Mouse (Mus musculus): ENCODE results near the gene Mmp8. TPM values are rescaled to one million over a fixed set of nuclear protein-coding genes. Genes with fewer than 3 reads are reported as not detected.

Mmp8 gene
- polyA plus RNA-seq, 1 experiment from 2014 or later = 1.2 TPM

GRCm38 (mm10) chr9:7572663-7573308 lies 14.5 kb downstream of the Mmp8 start:
- H3K36me3 ChIP-seq (ENCODE audit: control insufficient read depth, insufficient read depth) = no peaks in the 10 kb centered on the region
- no peak overlapping the region for H3K4me3 ChIP-seq (ENCODE audit: low read length)
- no peak overlapping the region for H3K9ac ChIP-seq (ENCODE audit: low read length)
- no peaks in the 10 kb centered on the region for H3K27me3 ChIP-seq (ENCODE audit: control insufficient read depth, insufficient read depth, low read length)
- H3K4me2 ChIP-seq (ENCODE audit: low read depth, low read length) = no peak overlapping the region
- H3K27ac ChIP-seq (ENCODE audit: low read length) = no peak overlapping the region
- no peaks in the 10 kb centered on the region for H3K4me1 ChIP-seq (ENCODE audit: control insufficient read depth, insufficient read depth, low read length)
- 61% methylated on average over 2 of the region's 2 CpGs for WGBS
- ATAC-seq (replicated peaks; ENCODE audit: extremely low read depth, insufficient read depth, low FRiP score) = no peak
- no peaks in the 10 kb centered on the region for H3K9me3 ChIP-seq (replicated peaks; ENCODE audit: control insufficient read depth, low read length)

- no peak for ATAC-seq (replicated peaks; ENCODE audit: extremely low read depth, insufficient read depth, low FRiP score)
Observed at GRCm38 (mm10) chr9:7575526-7575925, 17.3 kb downstream of the Mmp8 start.

GRCm38 (mm10) chr9:7577371-7577770 lies 19.1 kb downstream of the Mmp8 start:
- Histone ChIP-seq H3K4me1 (ENCODE audit: control insufficient read depth, insufficient read depth, low read length) (no peaks in the 10 kb centered on the region), H3K36me3 (ENCODE audit: control insufficient read depth, insufficient read depth) (no peaks in the 10 kb centered on the region), H3K9ac (ENCODE audit: low read length) (no peak overlapping the region), H3K27ac (ENCODE audit: low read length) (no peak overlapping the region), H3K9me3 (replicated peaks; ENCODE audit: control insufficient read depth, low read length) (no peaks in the 10 kb centered on the region), H3K4me2 (ENCODE audit: low read depth, low read length) (no peak overlapping the region), H3K27me3 (ENCODE audit: control insufficient read depth, insufficient read depth, low read length) (no peaks in the 10 kb centered on the region), H3K4me3 (ENCODE audit: low read length) (no peak overlapping the region)
- no peak for ATAC-seq (replicated peaks; ENCODE audit: extremely low read depth, insufficient read depth, low FRiP score)
- 83% methylated on average over 2 of the region's 2 CpGs for WGBS

More at GRCm38 (mm10) chr9:7575526-7575925, 17.3 kb downstream of the Mmp8 start:
- no peaks in the 10 kb centered on the region for H3K9me3 ChIP-seq (replicated peaks; ENCODE audit: control insufficient read depth, low read length)
- no peaks in the 10 kb centered on the region for H3K36me3 ChIP-seq (ENCODE audit: control insufficient read depth, insufficient read depth)
- no peaks in the 10 kb centered on the region for H3K4me1 ChIP-seq (ENCODE audit: control insufficient read depth, insufficient read depth, low read length)
- H3K4me2 ChIP-seq (ENCODE audit: low read depth, low read length) = no peak overlapping the region
- H3K27ac ChIP-seq (ENCODE audit: low read length) = no peak overlapping the region
- no peak overlapping the region for H3K4me3 ChIP-seq (ENCODE audit: low read length)
- H3K9ac ChIP-seq (ENCODE audit: low read length) = no peak overlapping the region
- 78% methylated on average over 3 of the region's 3 CpGs for WGBS
- no peaks in the 10 kb centered on the region for H3K27me3 ChIP-seq (ENCODE audit: control insufficient read depth, insufficient read depth, low read length)

- no peaks in the 10 kb centered on the region for H3K9me3 ChIP-seq (replicated peaks; ENCODE audit: control insufficient read depth, low read length)
- no peaks in the 10 kb centered on the region for H3K27me3 ChIP-seq (ENCODE audit: control insufficient read depth, insufficient read depth, low read length)
- no peaks in the 10 kb centered on the region for H3K36me3 ChIP-seq (ENCODE audit: control insufficient read depth, insufficient read depth)
- peaks cover 3% of the 10 kb centered on the region; the same call in 1 of the 2 replicates for H3K4me1 ChIP-seq (ENCODE audit: control insufficient read depth, insufficient read depth, low read length)
- no peak overlapping the region for H3K4me2 ChIP-seq (ENCODE audit: low read depth, low read length)
- WGBS = 64% methylated on average over 8 of the region's 8 CpGs
- H3K27ac ChIP-seq (ENCODE audit: low read length) = no peak overlapping the region
- H3K4me3 ChIP-seq (ENCODE audit: low read length) = no peak overlapping the region
- H3K9ac ChIP-seq (ENCODE audit: low read length) = no peak overlapping the region
- no peak for ATAC-seq (replicated peaks; ENCODE audit: extremely low read depth, insufficient read depth, low FRiP score)
Observed at GRCm38 (mm10) chr9:7590063-7590462, 31.8 kb downstream of the Mmp8 start.

- H3K4me3 ChIP-seq (ENCODE audit: low read length) = no peak overlapping the region
- H3K27me3 ChIP-seq (ENCODE audit: control insufficient read depth, insufficient read depth, low read length) = no peaks in the 10 kb centered on the region
- H3K4me1 ChIP-seq (ENCODE audit: control insufficient read depth, insufficient read depth, low read length) = peaks cover 3% of the 10 kb centered on the region; the same call in 1 of the 2 replicates
- H3K9ac ChIP-seq (ENCODE audit: low read length) = no peak overlapping the region
- H3K27ac ChIP-seq (ENCODE audit: low read length) = no peak overlapping the region
- no peak for ATAC-seq (replicated peaks; ENCODE audit: extremely low read depth, insufficient read depth, low FRiP score)
- 85% methylated on average over 3 of the region's 3 CpGs for WGBS
- H3K36me3 ChIP-seq (ENCODE audit: control insufficient read depth, insufficient read depth) = no peaks in the 10 kb centered on the region
- no peaks in the 10 kb centered on the region for H3K9me3 ChIP-seq (replicated peaks; ENCODE audit: control insufficient read depth, low read length)
- no peak overlapping the region for H3K4me2 ChIP-seq (ENCODE audit: low read depth, low read length)
Observed at GRCm38 (mm10) chr9:7593272-7593812, 35.1 kb downstream of the Mmp8 start.

GRCm38 (mm10) chr9:7594816-7595540 lies 36.7 kb downstream of the Mmp8 start:
- Histone ChIP-seq H3K36me3 (ENCODE audit: control insufficient read depth, insufficient read depth) (no peaks in the 10 kb centered on the region), H3K27me3 (ENCODE audit: control insufficient read depth, insufficient read depth, low read length) (no peaks in the 10 kb centered on the region), H3K4me2 (ENCODE audit: low read depth, low read length) (peak overlapping the region; percentile 75), H3K9ac (ENCODE audit: low read length) (peak overlapping the region; percentile 75), H3K27ac (ENCODE audit: low read length) (no peak overlapping the region), H3K9me3 (replicated peaks; ENCODE audit: control insufficient read depth, low read length) (no peaks in the 10 kb centered on the region), H3K4me1 (ENCODE audit: control insufficient read depth, insufficient read depth, low read length) (peaks cover 3% of the 10 kb centered on the region; the same call in 1 of the 2 replicates), H3K4me3 (ENCODE audit: low read length) (peak overlapping the region; percentile 58)
- ATAC-seq (replicated peaks; ENCODE audit: extremely low read depth, insufficient read depth, low FRiP score) = peak; percentile 95
- WGBS = 6% methylated on average over 6 of the region's 6 CpGs

GRCm38 (mm10) chr9:7602982-7603742 lies 44.9 kb downstream of the Mmp8 start:
- Histone ChIP-seq H3K4me2 (ENCODE audit: low read depth, low read length) (no peak overlapping the region), H3K4me1 (ENCODE audit: control insufficient read depth, insufficient read depth, low read length) (no peaks in the 10 kb centered on the region), H3K27me3 (ENCODE audit: control insufficient read depth, insufficient read depth, low read length) (no peaks in the 10 kb centered on the region), H3K9ac (ENCODE audit: low read length) (no peak overlapping the region), H3K36me3 (ENCODE audit: control insufficient read depth, insufficient read depth) (no peaks in the 10 kb centered on the region), H3K4me3 (ENCODE audit: low read length) (no peak overlapping the region), H3K9me3 (replicated peaks; ENCODE audit: control insufficient read depth, low read length) (no peaks in the 10 kb centered on the region), H3K27ac (ENCODE audit: low read length) (no peak overlapping the region)
- WGBS = 3% methylated on average over 3 of the region's 3 CpGs
- no peak for ATAC-seq (replicated peaks; ENCODE audit: extremely low read depth, insufficient read depth, low FRiP score)

GRCm38 (mm10) chr9:7604005-7604404 lies 45.7 kb downstream of the Mmp8 start:
- Histone ChIP-seq H3K9me3 (replicated peaks; ENCODE audit: control insufficient read depth, low read length) (no peaks in the 10 kb centered on the region), H3K36me3 (ENCODE audit: control insufficient read depth, insufficient read depth) (no peaks in the 10 kb centered on the region), H3K9ac (ENCODE audit: low read length) (no peak overlapping the region), H3K4me1 (ENCODE audit: control insufficient read depth, insufficient read depth, low read length) (no peaks in the 10 kb centered on the region), H3K27me3 (ENCODE audit: control insufficient read depth, insufficient read depth, low read length) (no peaks in the 10 kb centered on the region), H3K4me3 (ENCODE audit: low read length) (no peak overlapping the region), H3K27ac (ENCODE audit: low read length) (no peak overlapping the region), H3K4me2 (ENCODE audit: low read depth, low read length) (no peak overlapping the region)
- 53% methylated on average over 6 of the region's 6 CpGs for WGBS
- no peak; the same call in 1 of the 2 replicates for ATAC-seq (replicated peaks; ENCODE audit: extremely low read depth, insufficient read depth, low FRiP score)

All from heart, embryonic 16.5 days (tissue).